ENCODE assay signal across 15 mouse cellular contexts in the genomic region with DNA sequence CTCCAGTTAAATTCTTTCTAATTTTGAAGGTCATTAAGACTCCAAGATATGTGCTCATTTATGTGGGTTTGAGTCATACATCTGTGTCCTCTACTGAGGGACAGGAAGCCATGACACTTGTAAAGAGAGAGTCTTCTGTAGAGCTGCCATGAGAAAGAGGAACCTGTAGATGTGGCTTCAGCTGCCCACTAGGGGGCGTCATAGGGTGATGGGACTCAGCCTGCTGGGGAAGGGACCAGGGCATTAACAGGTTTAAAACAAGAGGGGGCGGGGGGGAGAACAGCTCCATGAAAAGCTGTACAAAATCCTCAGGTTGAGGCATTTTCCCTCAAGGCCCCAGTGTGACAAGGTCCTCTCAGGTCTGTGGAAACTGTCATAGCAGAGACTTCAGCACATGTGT.
DNase-seq lines count a peak whose midpoint lies in the region; ATAC-seq and TF ChIP-seq lines count a peak whose summit lies in the region.
"Had no signal": no experiment of that assay in that cellular context is flagged by ENCODE, and none has a peak within 500 bp of the region (broad histone marks: within the 10 kb centered on the region; RNA-seq: fewer than 3 reads in every experiment).

No protein-coding gene starts in this region.

- WGBS in hindbrain, embryonic 10.5 days: 59% methylated on average over 2 of the region's 2 CpGs
- 58% methylated on average over 2 of the region's 2 CpGs for WGBS in forebrain, embryonic 13.5 days

- no peaks in the 10 kb centered on the region for H3K4me1 ChIP-seq in hindbrain, embryonic 10.5 days (replicated peaks)
- H3K4me1 ChIP-seq in forebrain, embryonic 13.5 days: no peaks in the 10 kb centered on the region
- H3K4me1 ChIP-seq: embryonic facial prominence, embryonic 13.5 days; hindbrain, embryonic 12.5 days had no signal

- no peak overlapping the region for H3K4me2 ChIP-seq in forebrain, embryonic 13.5 days
- H3K4me2 ChIP-seq: embryonic facial prominence, embryonic 13.5 days; hindbrain, embryonic 12.5 days had no signal

- no peak overlapping the region for H3K4me3 ChIP-seq in layer of hippocampus, adult 2 months
- no peak overlapping the region for H3K4me3 ChIP-seq in hindbrain, embryonic 10.5 days
- H3K4me3 ChIP-seq in forebrain, embryonic 13.5 days: no peak overlapping the region
- H3K4me3 ChIP-seq: embryonic facial prominence, embryonic 13.5 days; hindbrain, embryonic 12.5 days; myocyte had no signal

- H3K9me3 ChIP-seq in hindbrain, embryonic 10.5 days: no peaks in the 10 kb centered on the region
- H3K9me3 ChIP-seq in forebrain, embryonic 13.5 days (replicated peaks): no peaks in the 10 kb centered on the region
- H3K9me3 ChIP-seq: embryonic facial prominence, embryonic 13.5 days; hindbrain, embryonic 12.5 days had no signal

- no peak overlapping the region for H3K9ac ChIP-seq in forebrain, embryonic 13.5 days
- H3K9ac ChIP-seq: embryonic facial prominence, embryonic 13.5 days; hindbrain, embryonic 12.5 days had no signal

- H3K27me3 ChIP-seq in hindbrain, embryonic 10.5 days (ENCODE audit: insufficient read depth, poor library complexity, severe bottlenecking): no peaks in the 10 kb centered on the region
- H3K27me3 ChIP-seq in forebrain, embryonic 13.5 days: no peaks in the 10 kb centered on the region
- H3K27me3 ChIP-seq: hindbrain, embryonic 12.5 days had no signal

- H3K36me3 ChIP-seq in hindbrain, embryonic 10.5 days: no peaks in the 10 kb centered on the region
- H3K36me3 ChIP-seq in forebrain, embryonic 13.5 days (ENCODE audit: poor library complexity, severe bottlenecking): no peaks in the 10 kb centered on the region
- H3K36me3 ChIP-seq: embryonic facial prominence, embryonic 13.5 days; hindbrain, embryonic 12.5 days had no signal

- no peak for ATAC-seq in forebrain, embryonic 13.5 days

- H3K27ac ChIP-seq in layer of hippocampus, adult 2 months: no peak overlapping the region
- H3K27ac ChIP-seq in hindbrain, embryonic 10.5 days: no peak overlapping the region
- no peak overlapping the region for H3K27ac ChIP-seq in forebrain, embryonic 13.5 days
- H3K27ac ChIP-seq: embryonic facial prominence, embryonic 13.5 days; hindbrain, embryonic 12.5 days had no signal

- DNase-seq in layer of hippocampus, adult 2 months (ENCODE audit: low spot score in 2 of 2): no peak
- no peak for DNase-seq in layer of hippocampus, adult 9-10 months (ENCODE audit: low spot score)
- DNase-seq in A20 (ENCODE audit: low read depth, low spot score) (peak; percentile 47), ES-CJ7 (ENCODE audit: low read depth, low spot score) (peak; percentile 17)
- peak; percentile 3 for DNase-seq in induced T-regulatory cell, adult 2 months (ENCODE audit: low read depth)
- no peak for DNase-seq in hindbrain, embryonic 10.5 days (ENCODE audit: low spot score)
- DNase-seq: cerebellum, postnatal 25 days; kidney, adult 9 months; layer of hippocampus, adult 9-11 months; lung, adult 2 months; right cerebral cortex, postnatal 4 days had no signal

- peak; percentile 28; the same call in 1 of the 2 replicates for TF ChIP-seq CTCF in layer of hippocampus, adult 2 months (conservative IDR thresholded peaks at IDR 0.05)

Comparison
In these comparisons a context has a peak if more than half of its experiments do, and no peak if none do; other contexts are left out.
1. DNase-seq: peak in A20 (single experiment), ES-CJ7 (single experiment) and induced T-regulatory cell, adult 2 months (single experiment); none in layer of hippocampus, adult 2 months (0 of 2), layer of hippocampus, adult 9-10 months (single experiment) and hindbrain, embryonic 10.5 days (single experiment).